Mouse (Mus musculus) olfactory bulb, adult 2 months (tissue): ENCODE measurements at regions not wholly inside any gene's neighbourhood (a gene's known extent, or its start where the extent isn't known, plus 50 kb on each side); places are given as distances from the start of the nearest gene placed in this dataset.

Experiments
- CTCF ChIP-seq: fragments of 200-500 bp; IDR thresholded peaks from 2 replicates; pipeline ENCODE4 v1.5.1; 2012; ENCODE audit warnings: low read depth, mild to moderate bottlenecking, low read length, moderate library complexity; ENCODE audit not compliant: insufficient read depth
- POLR2A ChIP-seq: fragments of 200-500 bp; IDR thresholded peaks from 2 replicates; pipeline ENCODE4 v1.6.1; 2012; ENCODE audit warnings: mild to moderate bottlenecking, low read depth, low read length, moderate library complexity; ENCODE audit not compliant: insufficient read depth

GRCm38 (mm10) chr7:117259674-117260294, 121.0 kb upstream of the Xylt1 start:
- no peak for TF ChIP-seq CTCF
- TF ChIP-seq POLR2A, result no peak
